ENCODE assay signal across 10 mouse cellular contexts in genomic region chrX:99883396-99883795, GRCm38 (mm10).
"Had no signal": no experiment of that assay in that cellular context is flagged by ENCODE, and none has a peak within 500 bp of the region (broad histone marks: within the 10 kb centered on the region; RNA-seq: fewer than 3 reads in every experiment).

No protein-coding gene starts in this region.

- DNase-seq: gastrocnemius, postnatal 14 days; gastrocnemius, postnatal 36 days; heart, adult 11 months; heart, postnatal 10 days; heart, postnatal 4 days; kidney, adult 18-20 months; kidney, adult 8-10 months; kidney, postnatal 10 days; kidney, postnatal 25 days; kidney, postnatal 4 days had no signal
